Mouse (Mus musculus) CH12.LX (cell line): ENCODE results near the gene Pdf. TPM values are rescaled to one million over a fixed set of nuclear protein-coding genes. Genes with fewer than 3 reads are reported as not detected.

Experiments
- DNase-seq: peaks from one replicate; pipeline ENCODE4 v3.0.0-alpha.2; 2013; ENCODE audit errors: extremely low read depth
- H3K27ac ChIP-seq: 2 replicates; pipeline ENCODE4 v1.5.1; 2012; ENCODE audit warnings: low read depth, mild to moderate bottlenecking, control low read depth, moderate library complexity; ENCODE audit not compliant: insufficient read depth
- H3K27me3 ChIP-seq: replicated peaks from 2 replicates; pipeline ENCODE3; 2012; ENCODE audit warnings: inconsistent platforms
- H3K36me3 ChIP-seq, 2 experiments: replicated peaks in 1 of 2; 2 replicates each; pipeline versions ENCODE3 to v1.6.1; 2012; ENCODE audit warnings: inconsistent platforms in 1 of 2, low read length in 1 of 2, mild to moderate bottlenecking in 1 of 2, mixed read lengths in 1 of 2, moderate library complexity in 1 of 2; ENCODE audit not compliant: control insufficient read depth in 1 of 2, insufficient read depth in 1 of 2
- H3K4me1 ChIP-seq, 2 experiments: 2 replicates each; pipeline ENCODE4 v1.6.1; 2012; ENCODE audit warnings: inconsistent platforms in 1 of 2, moderate library complexity in 1 of 2; ENCODE audit not compliant: insufficient read depth in 2 of 2, control insufficient read depth in 1 of 2
- H3K4me2 ChIP-seq: 2 replicates; pipeline ENCODE4 v1.6.1; 2012; ENCODE audit warnings: low read depth, mild to moderate bottlenecking, control low read depth; ENCODE audit not compliant: poor library complexity, insufficient read depth, severe bottlenecking
- H3K4me3 ChIP-seq, 3 experiments: fragments of 150-350 bp in 1 of 3; sonication (generic) in 1 of 3; replicated peaks in 1 of 3; 2 replicates each; pipeline versions ENCODE3 to v1.5.1; 2011 to 2012; ENCODE audit warnings: low read depth in 2 of 3, low read length in 2 of 3, mild to moderate bottlenecking in 2 of 3, moderate library complexity in 2 of 3, control low read depth in 1 of 3, improper control_type of control experiment in 1 of 3, inconsistent platforms in 1 of 3, mixed read lengths in 1 of 3; ENCODE audit not compliant: poor library complexity in 1 of 3
- H3K79me2 ChIP-seq: replicated peaks from 2 replicates; pipeline ENCODE4 v1.6.1; 2012; ENCODE audit warnings: mild to moderate bottlenecking, moderate library complexity; ENCODE audit not compliant: control insufficient read depth, poor library complexity, insufficient read depth, severe bottlenecking; ENCODE audit errors: extremely low read depth
- H3K9ac ChIP-seq: 2 replicates; pipeline ENCODE4 v1.6.1; 2012; ENCODE audit warnings: low read depth, mild to moderate bottlenecking, control low read depth, moderate library complexity; ENCODE audit not compliant: insufficient read depth
- H3K9me3 ChIP-seq: replicated peaks from 2 replicates; pipeline ENCODE3; 2012; ENCODE audit warnings: low read length, inconsistent platforms, mixed read lengths
- BHLHE40 ChIP-seq: IDR thresholded peaks from 2 replicates; pipeline ENCODE4 v1.6.1; 2011; ENCODE audit warnings: mild to moderate bottlenecking, low read depth, low read length, improper control_type of control experiment
- CHD2 ChIP-seq: IDR thresholded peaks from 2 replicates; pipeline ENCODE4 v1.6.1; 2011; ENCODE audit warnings: low read length, improper control_type of control experiment
- CTCF ChIP-seq, 2 experiments: IDR thresholded peaks in 1 of 2; conservative IDR thresholded peaks in 1 of 2; 2 replicates each; pipeline ENCODE4 v1.5.1; 2011 to 2012; ENCODE audit warnings: low read depth in 2 of 2, low read length in 2 of 2, improper control_type of control experiment in 1 of 2, inconsistent platforms in 1 of 2, mild to moderate bottlenecking in 1 of 2, moderate library complexity in 1 of 2
- E2F4 ChIP-seq: IDR thresholded peaks from 2 replicates; pipeline ENCODE4 v1.6.1; 2011; ENCODE audit warnings: low read depth, low read length, improper control_type of control experiment; ENCODE audit not compliant: insufficient replicate concordance
- ELF1 ChIP-seq: IDR thresholded peaks from 2 replicates; pipeline ENCODE4 v1.6.1; 2014; ENCODE audit warnings: low read depth, mild to moderate bottlenecking, inconsistent platforms, low read length, improper control_type of control experiment
- ETS1 ChIP-seq: conservative IDR thresholded peaks from 2 replicates; pipeline ENCODE4 v1.6.1; 2012; ENCODE audit warnings: low read depth, mild to moderate bottlenecking, inconsistent platforms, low read length, improper control_type of control experiment, moderate library complexity
- HCFC1 ChIP-seq: IDR thresholded peaks from 2 replicates; pipeline ENCODE4 v1.6.1; 2012; ENCODE audit warnings: low read depth, mild to moderate bottlenecking, inconsistent platforms, low read length, improper control_type of control experiment
- JUND ChIP-seq: conservative IDR thresholded peaks from 2 replicates; pipeline ENCODE4 v1.6.1; 2011; ENCODE audit warnings: low read depth, low read length, improper control_type of control experiment
- KAT2A ChIP-seq: IDR thresholded peaks from 2 replicates; pipeline ENCODE4 v1.6.1; 2012; ENCODE audit warnings: low read length, improper control_type of control experiment, inconsistent platforms; ENCODE audit not compliant: insufficient replicate concordance
- MAFK ChIP-seq: IDR thresholded peaks from 2 replicates; pipeline ENCODE4 v1.6.1; 2011; ENCODE audit warnings: low read length, improper control_type of control experiment; ENCODE audit not compliant: insufficient replicate concordance
- MAZ ChIP-seq: IDR thresholded peaks from 2 replicates; pipeline ENCODE4 v1.6.1; 2012; ENCODE audit warnings: low read depth, mild to moderate bottlenecking, inconsistent platforms, low read length, improper control_type of control experiment, moderate library complexity
- MXI1 ChIP-seq: IDR thresholded peaks from 2 replicates; pipeline ENCODE4 v1.6.1; 2011; ENCODE audit warnings: mild to moderate bottlenecking, low read depth, low read length, improper control_type of control experiment
- MYC ChIP-seq: IDR thresholded peaks from 2 replicates; pipeline ENCODE4 v1.6.1; 2011; ENCODE audit warnings: low read depth, mild to moderate bottlenecking, improper control_type of control experiment, low read length
- NELFE ChIP-seq: IDR thresholded peaks from 2 replicates; pipeline ENCODE4 v1.6.1; 2011; ENCODE audit warnings: low read depth, low read length, improper control_type of control experiment
- NRF1 ChIP-seq: IDR thresholded peaks from 2 replicates; pipeline ENCODE4 v1.6.1; 2014; ENCODE audit warnings: low read depth, mild to moderate bottlenecking, inconsistent platforms, low read length, improper control_type of control experiment, moderate library complexity
- RAD21 ChIP-seq: IDR thresholded peaks from 2 replicates; pipeline ENCODE4 v1.6.1; 2011; ENCODE audit warnings: low read depth, mild to moderate bottlenecking, low read length, improper control_type of control experiment, moderate library complexity
- SIN3A ChIP-seq: IDR thresholded peaks from 2 replicates; pipeline ENCODE4 v1.6.1; 2012; ENCODE audit warnings: low read length, improper control_type of control experiment, inconsistent platforms
- SMC3 ChIP-seq: IDR thresholded peaks from 2 replicates; pipeline ENCODE4 v1.6.1; 2011; ENCODE audit warnings: low read depth, low read length, improper control_type of control experiment
- TBP ChIP-seq: conservative IDR thresholded peaks from 2 replicates; pipeline ENCODE4 v1.6.1; 2011; ENCODE audit warnings: low read depth, low read length, improper control_type of control experiment
- TCF12 ChIP-seq: IDR thresholded peaks from 2 replicates; pipeline ENCODE4 v1.6.1; 2014; ENCODE audit warnings: low read depth, mild to moderate bottlenecking, inconsistent platforms, low read length, improper control_type of control experiment
- ZC3H11A ChIP-seq: IDR thresholded peaks from 2 replicates; pipeline ENCODE4 v1.6.1; 2012; ENCODE audit warnings: low read depth, mild to moderate bottlenecking, inconsistent platforms, low read length, improper control_type of control experiment
- ZKSCAN1 ChIP-seq: IDR thresholded peaks from 2 replicates; pipeline ENCODE4 v1.6.1; 2012; ENCODE audit warnings: low read depth, inconsistent platforms, low read length, improper control_type of control experiment, borderline replicate concordance
- dilution Hi-C: fragments of 300-500 bp; cut with MboI; formaldehyde crosslinking; loops from 2 replicates; pipeline ENCODE4 v1.14.3; 2020; ENCODE audit warnings: low sequenced_read_pairs; ENCODE audit not compliant: extremely low pct_unique_long_range_greater_than_20kb, extremely low pct_ligation_motif_present
- in situ Hi-C: fragments of 300-500 bp; cut with MboI; formaldehyde crosslinking; loops from 3 replicates; pipeline ENCODE4 v1.14.3; 2019; ENCODE audit warnings: low sequenced_read_pairs, low pct_ligation_motif_present, low pct_unique_long_range_greater_than_20kb, mixed read lengths
- polyA plus RNA-seq: library from polyadenylated mRNA; unstranded; fragments of >175 nt; gene quantifications from 2 replicates; pipeline ENCODE4 v1.2.1, GENCODE M21; 2012; ENCODE audit warnings: low read depth; ENCODE audit not compliant: insufficient read length
- total RNA-seq, 2 experiments: library from RNA; depleted of rRNA; stranded (reverse); fragments of 300-350 nt in 1 of 2; fragments of >200 nt in 1 of 2; gene quantifications; 2 replicates each; pipeline ENCODE4 v1.2.3; 2012 to 2014

Pdf gene
- total and polyA plus RNA-seq, 3 experiments: 34.6 to 49.4 (median 38.9) TPM

DNA sequence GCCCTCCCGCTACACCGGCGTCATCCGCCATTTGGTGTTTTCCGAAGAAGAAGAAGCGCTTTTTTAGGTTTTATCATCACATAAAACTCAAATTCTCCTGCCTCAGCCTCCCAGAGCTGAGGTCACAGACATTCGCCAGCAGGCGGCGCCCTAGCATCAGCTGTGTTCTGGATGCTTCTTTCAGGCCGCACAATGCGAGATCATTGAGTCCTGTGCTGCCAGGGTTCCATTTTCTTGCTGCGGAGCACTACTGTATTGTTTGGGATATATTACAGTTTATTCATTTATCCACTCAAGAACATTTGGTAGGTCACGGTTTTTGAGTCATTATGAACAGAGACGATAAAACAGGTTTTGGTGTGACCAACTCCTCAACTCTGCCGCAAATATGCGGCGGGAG is 36.9 kb upstream of the Pdf start:
- H3K9ac ChIP-seq: no peak overlapping the region
- no peak overlapping the region for H3K4me3 ChIP-seq
- dilution Hi-C loops (no loop called here), in situ Hi-C loops (no loop called here)
- TF ChIP-seq TCF12: no peak
- TF ChIP-seq CTCF (conservative IDR thresholded peaks at IDR 0.05 in 1 of 2, IDR thresholded peaks at IDR 0.05 in 1 of 2; ENCODE audit: low read depth in 2 of 2, low read length in 2 of 2): peak; percentile 49 to 57
- peak; percentile 7; the same call in 1 of the 2 replicates for TF ChIP-seq SMC3
- no peak for TF ChIP-seq JUND
- peak; percentile 32 for TF ChIP-seq RAD21
- TF ChIP-seq ZC3H11A: no peak
- no peak for TF ChIP-seq HCFC1
- TF ChIP-seq ZKSCAN1: no peak
- TF ChIP-seq NRF1: no peak
- no peak for TF ChIP-seq ELF1
- no peak for TF ChIP-seq TBP
- TF ChIP-seq MYC: no peak
- peaks cover 50 to 83% of the 10 kb centered on the region in 2 experiments for H3K36me3 ChIP-seq
- H3K4me1 ChIP-seq: peaks cover 0 to 6% of the 10 kb centered on the region in 2 experiments; a peak in 2 of 4 replicates
- H3K27me3 ChIP-seq: no peaks in the 10 kb centered on the region
- peak; percentile 32 for DNase-seq
- H3K4me2 ChIP-seq: no peak overlapping the region
- no peak overlapping the region for H3K27ac ChIP-seq
- no peaks in the 10 kb centered on the region for H3K9me3 ChIP-seq
- H3K79me2 ChIP-seq: peaks cover 6% of the 10 kb centered on the region

DNA sequence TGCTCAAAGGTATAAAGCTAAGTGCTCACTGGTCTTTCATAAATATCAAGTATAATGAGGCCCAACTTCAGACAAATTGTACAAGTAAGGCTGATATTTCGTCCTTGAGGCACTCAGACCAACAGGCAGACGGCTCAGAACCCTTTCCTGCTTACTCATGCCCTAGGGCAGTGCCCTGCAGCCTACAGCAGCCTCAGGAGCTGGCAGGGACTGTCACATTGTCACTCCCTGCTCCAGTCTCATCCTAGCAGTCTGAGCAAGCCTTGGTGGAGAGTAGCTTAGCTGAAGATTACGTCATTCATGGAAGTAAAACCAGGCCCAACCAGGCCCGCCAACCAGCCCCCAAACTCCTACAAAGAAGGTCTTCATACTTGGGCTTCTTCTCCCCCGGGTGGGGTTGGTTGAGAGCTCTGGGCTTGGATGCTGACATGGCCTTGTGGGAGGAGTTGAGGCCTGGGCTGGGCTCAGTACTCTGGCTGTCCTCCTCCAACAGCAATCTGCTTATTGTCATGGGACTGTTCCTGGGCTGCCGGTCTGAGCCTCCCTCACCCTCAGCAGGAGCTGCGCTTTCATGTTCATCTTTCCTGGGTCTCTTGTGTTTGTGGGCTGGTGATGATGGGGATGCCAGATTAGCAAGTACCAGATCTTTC is 27.9 kb upstream of the Pdf start:
- no peak for DNase-seq
- Histone ChIP-seq H3K27ac (no peak overlapping the region), H3K4me3 (no peak overlapping the region), H3K4me2 (no peak overlapping the region), H3K79me2 (no peaks in the 10 kb centered on the region), H3K9me3 (no peaks in the 10 kb centered on the region), H3K36me3 (peaks cover 76 to 95% of the 10 kb centered on the region in 2 experiments), H3K9ac (no peak overlapping the region), H3K4me1 (peaks cover 0 to 17% of the 10 kb centered on the region in 2 experiments; a peak in 2 of 4 replicates), H3K27me3 (no peaks in the 10 kb centered on the region)
- dilution Hi-C loops: no loop called here
- TF ChIP-seq KAT2A (no peak), SIN3A (no peak), ETS1 (no peak), ZKSCAN1 (no peak), BHLHE40 (no peak), CTCF (conservative IDR thresholded peaks at IDR 0.05 in 1 of 2, IDR thresholded peaks at IDR 0.05 in 1 of 2; ENCODE audit: low read depth in 2 of 2, low read length in 2 of 2) (no peak), MXI1 (no peak), E2F4 (no peak), NELFE (no peak), CHD2 (no peak), MAZ (no peak), MAFK (no peak)
- in situ Hi-C loops: no loop called here
